Mouse (Mus musculus) liver, embryonic 13.5 days (tissue): ENCODE data around the gene Lars2. TPM values are rescaled to one million over a fixed set of nuclear protein-coding genes. Genes with fewer than 3 reads are reported as not detected.

Experiments
- ATAC-seq: fragments of 200-750 bp; cut with Nextera tagmentation; 2 replicates; pipeline ENCODE4 v1.8.0; 2017; ENCODE audit warnings: low read depth, mild to moderate bottlenecking, moderate number of reproducible peaks, moderate library complexity
- DNase-seq: peaks from one replicate; pipeline ENCODE4 v3.0.0; 2022
- H3K27ac ChIP-seq: fragments of 300-500 bp; sonication (generic); 2 replicates; pipeline ENCODE4 v1.5.1; 2015; ENCODE audit warnings: moderate library complexity, mild to moderate bottlenecking, inconsistent platforms
- H3K27me3 ChIP-seq: fragments of 300-500 bp; sonication (generic); 2 replicates; pipeline ENCODE4 v1.6.1; 2015; ENCODE audit warnings: mild to moderate bottlenecking, inconsistent platforms
- H3K36me3 ChIP-seq: fragments of 300-500 bp; sonication (generic); 2 replicates; pipeline ENCODE4 v1.6.1; 2015; ENCODE audit warnings: mild to moderate bottlenecking, inconsistent platforms
- H3K4me1 ChIP-seq: fragments of 300-500 bp; sonication (generic); replicated peaks from 2 replicates; pipeline ENCODE4 v1.6.1; 2015; ENCODE audit warnings: inconsistent platforms
- H3K4me2 ChIP-seq: fragments of 300-500 bp; sonication (generic); 2 replicates; pipeline ENCODE4 v1.6.1; 2015; ENCODE audit warnings: inconsistent platforms, mild to moderate bottlenecking, moderate library complexity
- H3K4me3 ChIP-seq: fragments of 300-500 bp; sonication (generic); replicated peaks from 2 replicates; pipeline ENCODE4 v1.5.1; 2015; ENCODE audit warnings: mild to moderate bottlenecking, inconsistent platforms
- H3K9ac ChIP-seq: fragments of 300-500 bp; sonication (generic); 2 replicates; pipeline ENCODE4 v1.6.1; 2015; ENCODE audit warnings: mild to moderate bottlenecking, inconsistent platforms
- H3K9me3 ChIP-seq: fragments of 300-500 bp; sonication (generic); replicated peaks from 2 replicates; pipeline ENCODE4 v1.6.1; 2016; ENCODE audit warnings: inconsistent platforms
- WGBS: fragments of 180-500 bp; shearing (Covaris S2); methylation state at CpG from one replicate; pipeline ENCODE4 v1.1.7; 2015; ENCODE audit not compliant: insufficient replicate concordance; 5-methylcytosine and 5-hydroxymethylcytosine counted together
- polyA plus RNA-seq: library from polyadenylated mRNA; unstranded; fragments of >200 nt; fragmentation: Nextera tagmentation; extraction: Ambion mirVana; gene quantifications from 2 replicates; pipeline ENCODE4 v1.2.1, GENCODE M21; 2015

The Lars2 gene
- polyA plus RNA-seq, 1 experiment from 2014 or later, result 768 TPM

- H3K27ac ChIP-seq, result peak overlapping the region; percentile 91
- no peaks in the 10 kb centered on the region for H3K9me3 ChIP-seq
- peaks cover 41% of the 10 kb centered on the region for H3K36me3 ChIP-seq
- peaks cover 63% of the 10 kb centered on the region for H3K4me1 ChIP-seq
- H3K27me3 ChIP-seq, result peaks cover 2% of the 10 kb centered on the region; the same call in 1 of the 2 replicates
- peak overlapping the region; percentile 95 for H3K4me2 ChIP-seq
- peak overlapping the region; percentile 81 for H3K4me3 ChIP-seq
- DNase-seq, result peak; percentile 24
- H3K9ac ChIP-seq, result peak overlapping the region; percentile 88
- peak; percentile 21 for ATAC-seq
- 18% methylated on average over 17 of the region's 17 CpGs for WGBS
These were observed 112.5 kb downstream of the Lars2 start for GRCm38 (mm10) chr9:123479196-123479669.

DNA sequence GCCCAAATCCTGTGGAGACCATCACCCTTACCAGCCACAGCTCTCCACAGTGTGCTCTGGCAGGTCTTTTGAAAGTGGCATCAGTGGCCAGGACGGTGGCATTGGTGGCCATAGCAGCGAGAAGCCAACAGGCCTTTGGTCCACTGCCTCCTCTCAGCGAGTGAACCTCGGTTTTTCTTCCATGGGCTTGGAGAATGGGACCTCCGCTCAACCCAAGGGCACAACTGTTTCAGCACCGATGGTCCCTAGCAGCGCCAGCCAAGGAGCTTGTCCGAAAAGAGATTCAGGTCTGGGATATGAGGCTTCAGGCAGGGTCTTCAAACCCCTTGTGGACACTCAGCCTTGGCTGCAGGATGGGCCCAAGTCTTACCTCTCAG, 113.1 kb downstream of the Lars2 start:
- H3K27me3 ChIP-seq, result peaks cover 2% of the 10 kb centered on the region; the same call in 1 of the 2 replicates
- WGBS, result 82% methylated on average over 8 of the region's 8 CpGs
- no peaks in the 10 kb centered on the region for H3K9me3 ChIP-seq
- H3K4me2 ChIP-seq, result peak overlapping the region; percentile 95
- H3K4me1 ChIP-seq, result peaks cover 70% of the 10 kb centered on the region
- H3K27ac ChIP-seq, result peak overlapping the region; percentile 91
- peak overlapping the region; percentile 88 for H3K9ac ChIP-seq
- H3K4me3 ChIP-seq, result peak overlapping the region; percentile 81
- no peak for ATAC-seq
- H3K36me3 ChIP-seq, result peaks cover 48% of the 10 kb centered on the region
- DNase-seq, result no peak

GRCm38 (mm10) chr9:123480253-123480921, 113.7 kb downstream of the Lars2 start:
- Histone ChIP-seq H3K4me3 (peak overlapping the region; percentile 81), H3K4me2 (peak overlapping the region; percentile 95), H3K4me1 (peaks cover 74% of the 10 kb centered on the region), H3K9me3 (no peaks in the 10 kb centered on the region), H3K9ac (peak overlapping the region; percentile 88), H3K36me3 (peaks cover 51% of the 10 kb centered on the region), H3K27ac (peak overlapping the region; percentile 91), H3K27me3 (peaks cover 2% of the 10 kb centered on the region; the same call in 1 of the 2 replicates)
- ATAC-seq, result no peak
- DNase-seq, result peak; percentile 18
- 66% methylated on average over 18 of the region's 18 CpGs for WGBS

GRCm38 (mm10) chr9:123481136-123481535, 114.4 kb downstream of the Lars2 start:
- peak overlapping the region; percentile 91 for H3K27ac ChIP-seq
- peaks cover 82% of the 10 kb centered on the region for H3K4me1 ChIP-seq
- DNase-seq (peak; percentile 67), ATAC-seq (peak; percentile 85)
- peaks cover 58% of the 10 kb centered on the region for H3K36me3 ChIP-seq
- peak overlapping the region; percentile 81 for H3K4me3 ChIP-seq
- WGBS, result 29% methylated on average over 7 of the region's 7 CpGs
- H3K9me3 ChIP-seq, result no peaks in the 10 kb centered on the region
- H3K9ac ChIP-seq, result peak overlapping the region; percentile 88
- 0 out of 2 replicates have a peak, but pooled peaks cover 2% of the 10 kb centered on the region for H3K27me3 ChIP-seq
- peak overlapping the region; percentile 95 for H3K4me2 ChIP-seq

DNA sequence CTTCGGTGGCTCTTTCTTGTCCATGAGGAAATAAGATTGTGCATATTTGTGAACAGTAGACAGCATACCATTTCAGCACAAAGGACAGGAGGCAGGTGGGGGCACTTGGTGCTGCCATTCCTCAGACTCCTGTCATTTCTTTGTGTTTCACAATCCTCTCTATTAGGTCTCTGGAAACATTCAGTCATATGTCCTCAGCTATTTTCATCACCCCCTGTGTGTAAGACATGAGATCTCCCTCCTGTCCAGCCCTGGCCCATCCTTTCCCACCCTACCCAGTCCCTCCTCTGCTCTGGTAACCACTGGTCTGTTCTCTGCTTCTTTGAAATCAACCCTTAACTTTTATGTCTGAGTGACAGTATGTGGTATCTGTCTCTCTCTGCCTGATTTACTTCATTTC, 116.9 kb downstream of the Lars2 start:
- Histone ChIP-seq H3K4me2 (peak overlapping the region; percentile 95), H3K9ac (peak overlapping the region; percentile 88), H3K36me3 (peaks cover 76% of the 10 kb centered on the region), H3K4me3 (0 out of 2 replicates have a peak overlapping the region, but pooled peaks have one; percentile 81), H3K27me3 (no peaks in the 10 kb centered on the region), H3K27ac (peak overlapping the region; percentile 91), H3K9me3 (no peaks in the 10 kb centered on the region), H3K4me1 (peaks cover 91% of the 10 kb centered on the region)
- DNase-seq (no peak), ATAC-seq (no peak)
- 89% methylated on average over 1 of the region's 1 CpGs for WGBS

- DNase-seq (no peak), ATAC-seq (no peak)
- H3K27ac ChIP-seq, result peak overlapping the region; percentile 91; the same call in 1 of the 2 replicates
- no peak overlapping the region for H3K9ac ChIP-seq
- 83% methylated on average over 3 of the region's 3 CpGs for WGBS
- H3K4me1 ChIP-seq, result peaks cover 91% of the 10 kb centered on the region
- no peak overlapping the region for H3K4me3 ChIP-seq
- no peaks in the 10 kb centered on the region for H3K27me3 ChIP-seq
- no peaks in the 10 kb centered on the region for H3K9me3 ChIP-seq
- H3K36me3 ChIP-seq, result peaks cover 83% of the 10 kb centered on the region
- 0 out of 2 replicates have a peak overlapping the region, but pooled peaks have one; percentile 95 for H3K4me2 ChIP-seq
These were observed 118.1 kb downstream of the Lars2 start for GRCm38 (mm10) chr9:123484830-123485229.

- Histone ChIP-seq H3K27me3 (no peaks in the 10 kb centered on the region), H3K9me3 (no peaks in the 10 kb centered on the region), H3K9ac (no peak overlapping the region), H3K27ac (peak overlapping the region; percentile 18; the same call in 1 of the 2 replicates), H3K4me2 (no peak overlapping the region), H3K4me1 (peaks cover 91% of the 10 kb centered on the region), H3K4me3 (no peak overlapping the region), H3K36me3 (peaks cover 77% of the 10 kb centered on the region)
- DNase-seq (no peak), ATAC-seq (no peak)
- 86% methylated on average over 4 of the region's 4 CpGs for WGBS
These were observed 118.8 kb downstream of the Lars2 start for GRCm38 (mm10) chr9:123485561-123485960.

DNA sequence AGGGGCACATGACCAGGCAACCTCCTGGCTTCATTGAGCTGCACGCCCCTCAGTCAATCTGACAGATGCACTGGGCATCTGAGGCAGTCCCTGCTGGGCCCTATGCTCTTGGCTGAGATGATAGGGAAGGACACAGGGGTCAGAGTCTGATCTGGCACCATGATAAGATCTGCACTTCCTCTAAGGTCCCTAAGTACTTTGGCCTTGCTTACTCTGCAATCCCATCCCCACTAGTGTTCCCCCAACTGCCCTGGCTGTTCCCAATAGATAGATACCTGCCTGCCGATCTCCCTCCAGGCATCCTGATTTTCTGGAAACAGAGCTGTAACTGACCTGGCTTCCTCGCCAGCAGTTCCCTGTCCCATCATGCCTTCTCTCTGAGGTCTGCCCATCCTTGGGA, 119.9 kb downstream of the Lars2 start:
- 0 out of 2 replicates have a peak overlapping the region, but pooled peaks have one; percentile 15 for H3K9ac ChIP-seq
- no peaks in the 10 kb centered on the region for H3K9me3 ChIP-seq
- 67% methylated on average over 3 of the region's 3 CpGs for WGBS
- H3K27me3 ChIP-seq, result no peaks in the 10 kb centered on the region
- H3K36me3 ChIP-seq, result peaks cover 72% of the 10 kb centered on the region
- no peak for ATAC-seq
- no peak for DNase-seq
- no peak overlapping the region for H3K4me2 ChIP-seq
- H3K27ac ChIP-seq, result peak overlapping the region; percentile 18; the same call in 1 of the 2 replicates
- H3K4me1 ChIP-seq, result peaks cover 90% of the 10 kb centered on the region
- no peak overlapping the region for H3K4me3 ChIP-seq

- peaks cover 48% of the 10 kb centered on the region for H3K36me3 ChIP-seq
These were observed 122.3 kb downstream of the Lars2 start for GRCm38 (mm10) chr9:123489073-123489472.

DNA sequence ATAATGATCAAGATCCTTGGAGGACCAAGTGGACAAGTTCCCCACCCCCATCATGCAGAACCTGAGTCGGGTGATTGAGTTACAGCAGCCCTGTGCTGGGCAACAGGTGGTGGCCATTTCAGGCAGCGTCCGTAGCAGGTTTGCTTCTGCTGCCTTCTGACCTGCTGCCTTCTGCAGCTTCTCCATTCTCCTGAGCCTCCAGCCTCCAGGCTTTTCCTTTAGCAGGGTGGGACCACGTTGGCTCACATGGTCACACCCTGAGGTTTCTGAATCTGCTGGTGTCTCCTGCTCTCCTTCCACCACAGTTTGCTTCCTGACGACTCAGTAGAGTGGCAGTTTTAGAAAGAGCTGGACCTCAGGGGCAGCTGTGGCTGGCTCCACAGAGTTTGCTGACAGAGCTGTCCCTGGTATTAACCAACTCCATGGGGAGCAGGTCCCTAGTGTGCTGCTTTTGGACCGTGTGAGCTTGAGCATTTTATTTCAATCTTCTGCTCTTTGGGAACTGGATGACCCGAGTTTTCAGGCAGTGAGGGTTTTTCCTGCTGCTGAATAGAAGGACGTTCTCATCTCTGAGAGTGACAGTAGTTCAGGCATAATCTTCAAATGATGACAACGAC, 123.1 kb downstream of the Lars2 start:
- H3K9ac ChIP-seq, result no peak overlapping the region

More at GRCm38 (mm10) chr9:123489073-123489472, 122.3 kb downstream of the Lars2 start:
- Histone ChIP-seq H3K9me3 (no peaks in the 10 kb centered on the region), H3K9ac (no peak overlapping the region), H3K4me2 (no peak overlapping the region), H3K27me3 (no peaks in the 10 kb centered on the region), H3K4me3 (no peak overlapping the region), H3K4me1 (peaks cover 87% of the 10 kb centered on the region), H3K27ac (no peak overlapping the region)
- no peak for DNase-seq
- 74% methylated on average over 2 of the region's 2 CpGs for WGBS
- ATAC-seq, result no peak

DNA sequence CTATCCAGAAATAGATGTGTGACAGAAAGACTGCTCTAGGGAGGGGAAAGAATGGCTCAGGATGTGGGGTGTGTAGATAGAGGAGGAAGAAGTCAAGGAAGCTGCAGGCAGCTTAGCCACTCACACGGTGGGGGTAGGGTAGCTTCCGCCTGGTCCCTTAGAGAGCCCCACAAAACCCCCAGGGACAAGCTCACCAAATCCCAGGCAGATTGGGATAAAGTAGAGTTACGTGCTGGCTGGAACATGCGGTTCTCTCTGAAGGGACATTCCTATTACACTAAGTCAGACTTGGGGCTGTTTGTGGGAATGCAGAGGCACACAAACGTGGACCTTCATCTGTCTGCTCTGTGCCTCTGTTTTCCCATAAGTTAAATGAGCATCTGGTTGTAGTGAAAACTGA, 124.2 kb downstream of the Lars2 start:
- Histone ChIP-seq H3K4me2 (no peak overlapping the region), H3K9me3 (no peaks in the 10 kb centered on the region), H3K4me3 (no peak overlapping the region), H3K36me3 (peaks cover 31% of the 10 kb centered on the region), H3K27ac (no peak overlapping the region), H3K27me3 (no peaks in the 10 kb centered on the region), H3K9ac (no peak overlapping the region), H3K4me1 (peaks cover 84% of the 10 kb centered on the region)
- DNase-seq, result no peak
- 66% methylated on average over 5 of the region's 5 CpGs for WGBS
- ATAC-seq, result no peak

More for the DNA sequence above, 123.1 kb downstream of the Lars2 start:
- Histone ChIP-seq H3K4me2 (no peak overlapping the region), H3K27ac (no peak overlapping the region), H3K4me1 (peaks cover 87% of the 10 kb centered on the region), H3K36me3 (peaks cover 40% of the 10 kb centered on the region), H3K4me3 (no peak overlapping the region), H3K27me3 (no peaks in the 10 kb centered on the region), H3K9me3 (no peaks in the 10 kb centered on the region)
- no peak for ATAC-seq
- DNase-seq, result no peak
- 59% methylated on average over 9 of the region's 9 CpGs for WGBS
